Mouse (Mus musculus) C2C12 (cell line): ENCODE data around the gene Fryl. TPM values are rescaled to one million over a fixed set of nuclear protein-coding genes. Genes with fewer than 3 reads are reported as not detected.

Experiments
- H3K27me3 ChIP-seq: one replicate; pipeline ENCODE4 v1.6.1; 2011; ENCODE audit not compliant: control insufficient read depth, insufficient read depth, insufficient read length
- H3K36me3 ChIP-seq: one replicate; pipeline ENCODE4 v1.6.1; 2011; ENCODE audit not compliant: control insufficient read depth, insufficient read depth
- H3K4me3 ChIP-seq: one replicate; pipeline ENCODE4 v1.5.1; 2011; ENCODE audit warnings: mild to moderate bottlenecking, control low read depth; ENCODE audit not compliant: poor library complexity, insufficient read depth, severe bottlenecking
- H3K79me2 ChIP-seq: one replicate; pipeline ENCODE4 v1.6.1; 2011; ENCODE audit not compliant: control insufficient read depth, insufficient read depth
- H3K79me3 ChIP-seq: one replicate; pipeline ENCODE4 v1.6.1; 2011; ENCODE audit warnings: low read depth, control low read depth
- H3ac ChIP-seq: one replicate; pipeline ENCODE3; 2011; ENCODE audit warnings: low read depth; ENCODE audit not compliant: control insufficient read depth, insufficient read length
- CEBPB ChIP-seq: IDR thresholded peaks from one replicate; pipeline ENCODE4 v1.6.1; 2011; ENCODE audit warnings: low read depth, mild to moderate bottlenecking, control low read depth, moderate library complexity
- CTCF ChIP-seq: IDR thresholded peaks from one replicate; pipeline ENCODE4 v1.5.1; 2011; ENCODE audit not compliant: control insufficient read depth, insufficient read depth, insufficient read length
- FOSL1 ChIP-seq: IDR thresholded peaks from one replicate; pipeline ENCODE4 v1.8.0; 2011; ENCODE audit warnings: mild to moderate bottlenecking, low read length; ENCODE audit not compliant: poor library complexity, insufficient read depth, severe bottlenecking
- MAX ChIP-seq: IDR thresholded peaks from one replicate; pipeline ENCODE4 v1.6.1; 2011; ENCODE audit warnings: mild to moderate bottlenecking, control low read depth
- MYOD1 ChIP-seq: IDR thresholded peaks from one replicate; pipeline ENCODE4 v1.6.1; 2011; ENCODE audit warnings: low read depth; ENCODE audit not compliant: control insufficient read depth, insufficient read length
- MYOG ChIP-seq: IDR thresholded peaks from one replicate; pipeline ENCODE4 v1.6.1; 2011; ENCODE audit not compliant: control insufficient read depth, insufficient read length; ENCODE audit errors: extremely low read depth
- USF1 ChIP-seq: IDR thresholded peaks from one replicate; pipeline ENCODE4 v1.6.1; 2011; ENCODE audit warnings: low read depth, mild to moderate bottlenecking, control low read depth, moderate library complexity
- polyA plus RNA-seq: library from polyadenylated mRNA; unstranded; fragments of >200 nt; fragmentation: generic; extraction: Trizol; gene quantifications from one replicate; pipeline ENCODE4 v1.2.1, GENCODE M21; 2012; ENCODE audit warnings: missing spikeins

Fryl gene
- polyA plus RNA-seq, 1 experiment: 13.2 TPM

DNA sequence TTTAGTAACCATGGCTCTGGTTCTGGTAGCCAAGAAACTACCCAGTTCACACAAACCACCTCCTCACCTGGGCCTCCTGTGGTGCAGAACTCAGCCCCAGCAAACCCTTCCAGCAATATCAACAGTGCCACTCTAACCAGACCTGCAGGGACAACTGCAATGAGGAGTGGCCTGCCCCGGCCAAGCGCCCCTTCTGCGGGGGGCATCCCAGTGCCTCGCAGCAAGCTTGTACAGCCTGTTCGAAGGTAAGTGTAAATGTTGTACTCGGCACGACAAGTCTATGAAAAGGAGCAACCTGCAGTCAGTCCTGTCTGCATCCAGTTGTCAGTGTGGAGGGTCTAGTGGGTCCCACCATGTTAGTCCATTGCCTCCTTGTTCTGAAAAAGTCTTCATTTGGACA, 281.8 kb downstream of the Fryl start, which contains the start of gene Gm10135:
Gene Gm10135 (minus strand): TSS at position 101 of the 400 bp plus-strand sequence.
- TF ChIP-seq USF1 (no peak), CTCF (no peak), MYOD1 (no peak), MYOG (no peak), CEBPB (no peak)
- Histone ChIP-seq H3K79me3 (no peaks in the 10 kb centered on the region), H3K79me2 (no peaks in the 10 kb centered on the region), H3K36me3 (peaks cover 40% of the 10 kb centered on the region), H3ac (no peak within 1 kb of the TSS), H3K4me3 (no peak within 1 kb of the TSS), H3K27me3 (no peaks in the 10 kb centered on the region)

GRCm38 (mm10) chr5:72972934-72973333, 283.5 kb downstream of the Fryl start:
- Histone ChIP-seq H3K4me3 (no peak overlapping the region), H3K36me3 (peaks cover 32% of the 10 kb centered on the region), H3K27me3 (no peaks in the 10 kb centered on the region), H3ac (no peak overlapping the region), H3K79me2 (no peaks in the 10 kb centered on the region), H3K79me3 (no peaks in the 10 kb centered on the region)
- TF ChIP-seq CEBPB (no peak), MAX (no peak), FOSL1 (no peak), CTCF (no peak), USF1 (no peak), MYOG (no peak), MYOD1 (no peak)

- Histone ChIP-seq H3ac (no peak overlapping the region), H3K36me3 (peaks cover 37% of the 10 kb centered on the region)
- no peak for TF ChIP-seq MYOD1
- TF ChIP-seq CTCF: no peak
- no peak for TF ChIP-seq USF1
- TF ChIP-seq MAX: no peak
- TF ChIP-seq CEBPB: no peak
- TF ChIP-seq FOSL1: no peak
- TF ChIP-seq MYOG: no peak
Measured at GRCm38 (mm10) chr5:72972435-72972834, 284.0 kb downstream of the Fryl start.

More at GRCm38 (mm10) chr5:72972435-72972834, 284.0 kb downstream of the Fryl start:
- Histone ChIP-seq H3K27me3 (no peaks in the 10 kb centered on the region), H3K4me3 (no peak overlapping the region), H3K79me2 (no peaks in the 10 kb centered on the region), H3K79me3 (no peaks in the 10 kb centered on the region)

Other genes with a start within 250 kb of the Fryl start
- gene Slc10a4, start 249.7 kb downstream of the Fryl start, polyA plus RNA-seq: not detected
- 142 TPM for gene Ociad1, start 36.2 kb upstream of the Fryl start, polyA plus RNA-seq
- gene Ociad2, start 84.4 kb upstream of the Fryl start, polyA plus RNA-seq: 7.1 TPM
- not detected for gene Cwh43, start 149.5 kb upstream of the Fryl start, polyA plus RNA-seq
- 3.3 TPM for gene Dcun1d4, start 224.4 kb upstream of the Fryl start, polyA plus RNA-seq